Mouse (Mus musculus): ENCODE measurements at regions not wholly inside any gene's neighbourhood (a gene's known extent, or its start where the extent isn't known, plus 50 kb on each side); places are given as distances from the start of the nearest gene placed in this dataset.
A peak's percentile ranks its signal among the peaks of the same experiment; 100 is the strongest.

DNA sequence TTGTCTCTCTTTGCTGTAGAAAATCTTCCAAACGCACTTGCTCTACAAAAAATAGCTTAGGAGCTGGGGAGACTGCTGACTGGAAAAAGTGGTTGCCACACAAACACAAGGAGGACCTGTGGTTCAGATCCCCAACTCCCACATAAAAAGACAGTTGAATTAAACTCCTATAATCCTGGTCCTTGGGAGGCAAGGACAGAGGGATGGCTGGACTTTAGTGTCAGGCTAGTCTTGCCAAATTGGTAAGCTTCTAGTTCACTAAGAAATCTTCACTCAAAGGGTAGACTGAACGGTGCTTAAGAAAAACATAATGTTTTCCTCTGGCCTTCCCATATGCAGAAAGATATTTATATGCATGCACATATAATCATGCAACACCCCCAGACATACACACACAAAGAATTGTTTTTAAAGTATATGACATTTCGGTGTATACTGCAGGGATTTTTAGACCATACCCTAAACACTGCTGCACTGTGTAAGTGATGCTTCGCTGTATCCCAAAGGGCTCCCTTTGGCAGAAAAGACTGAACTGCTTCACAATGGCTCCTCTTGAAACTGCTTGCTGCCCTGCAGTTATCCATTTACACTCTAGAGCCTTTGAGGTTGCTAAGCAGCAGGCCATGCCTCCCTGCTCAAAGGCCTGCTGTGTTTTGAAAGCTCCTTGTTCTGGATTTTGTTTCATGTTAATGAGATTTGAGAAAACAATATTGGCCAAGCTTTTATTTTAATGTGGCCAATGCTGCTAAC, 1299.3 kb downstream of the Zfp704 start:
- Histone ChIP-seq H3K4me2 (ENCODE audit: low read length) (no peak overlapping the region), H3K9ac (ENCODE audit: low read depth, low read length) (no peak overlapping the region), H3K9me3 (ENCODE audit: control insufficient read depth, low read length) (no peaks in the 10 kb centered on the region), H3K36me3 (ENCODE audit: control insufficient read depth, insufficient read depth, low read length) (no peaks in the 10 kb centered on the region), H3K27me3 (replicated peaks; ENCODE audit: control insufficient read depth, insufficient read depth, low read length) (no peaks in the 10 kb centered on the region), H3K27ac (ENCODE audit: low read depth, low read length) (0 out of 2 replicates have a peak overlapping the region, but pooled peaks have one; percentile 12), H3K4me1 (ENCODE audit: control insufficient read depth, insufficient read depth, low read depth, low read length) (no peaks in the 10 kb centered on the region), H3K4me3 (ENCODE audit: low read length) (no peak overlapping the region)
- 27% methylated on average over 4 of the region's 4 CpGs for WGBS
- peak; percentile 98 for ATAC-seq

DNA sequence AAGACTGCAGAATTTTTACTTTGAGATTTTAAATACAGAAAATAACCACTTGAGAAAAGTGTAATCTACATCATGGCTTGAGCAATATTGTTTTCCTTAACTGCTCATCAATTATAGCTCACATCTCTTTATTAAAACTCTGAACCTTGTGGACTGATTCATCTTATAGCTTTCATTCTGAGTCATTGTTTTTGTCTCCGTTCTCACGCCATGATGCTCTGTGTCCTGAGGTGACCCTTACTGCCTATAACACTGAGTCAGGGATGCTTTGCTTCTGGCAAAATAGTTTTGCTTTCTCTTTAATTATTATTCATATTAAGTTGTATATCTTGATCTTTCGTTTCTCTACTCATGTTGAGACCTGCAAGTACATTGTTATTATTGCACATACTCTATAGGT, 1302.6 kb downstream of the Zfp704 start:
- no peaks in the 10 kb centered on the region for H3K27me3 ChIP-seq (replicated peaks; ENCODE audit: control insufficient read depth, insufficient read depth, low read length)
- no peak for ATAC-seq
- H3K9ac ChIP-seq (ENCODE audit: low read depth, low read length) = no peak overlapping the region
- H3K4me2 ChIP-seq (ENCODE audit: low read length) = no peak overlapping the region
- no peaks in the 10 kb centered on the region for H3K36me3 ChIP-seq (ENCODE audit: control insufficient read depth, insufficient read depth, low read length)
- H3K4me3 ChIP-seq (ENCODE audit: low read length) = no peak overlapping the region
- WGBS = 77% methylated on average over 3 of the region's 3 CpGs
- no peaks in the 10 kb centered on the region for H3K9me3 ChIP-seq (ENCODE audit: control insufficient read depth, low read length)
- no peaks in the 10 kb centered on the region for H3K4me1 ChIP-seq (ENCODE audit: control insufficient read depth, insufficient read depth, low read depth, low read length)
- H3K27ac ChIP-seq (ENCODE audit: low read depth, low read length) = no peak overlapping the region

DNA sequence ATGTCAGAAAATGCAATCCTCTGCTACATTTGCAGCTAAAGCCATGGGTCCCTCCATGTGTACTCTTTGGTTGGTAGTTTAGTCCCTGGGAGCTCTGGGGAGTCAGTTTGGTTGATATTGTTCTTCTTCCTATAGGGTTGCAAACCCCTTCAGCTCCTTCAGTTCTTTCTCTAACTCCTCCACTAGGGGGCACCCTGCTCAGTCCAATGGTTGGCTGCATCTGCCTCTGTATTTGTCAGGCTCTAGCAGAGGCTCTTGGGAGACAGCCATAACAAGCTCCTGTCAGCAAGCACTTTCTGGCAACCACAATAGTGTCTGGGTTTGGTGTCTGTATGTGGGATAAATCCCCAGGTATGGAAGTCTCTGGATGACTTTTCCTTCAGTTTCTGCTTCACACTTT, 1305.1 kb downstream of the Zfp704 start:
- no peaks in the 10 kb centered on the region for H3K36me3 ChIP-seq (ENCODE audit: control insufficient read depth, insufficient read depth, low read length)
- no peaks in the 10 kb centered on the region for H3K4me1 ChIP-seq (ENCODE audit: control insufficient read depth, insufficient read depth, low read depth, low read length)
- H3K27me3 ChIP-seq (replicated peaks; ENCODE audit: control insufficient read depth, insufficient read depth, low read length) = no peaks in the 10 kb centered on the region
- H3K9ac ChIP-seq (ENCODE audit: low read depth, low read length) = no peak overlapping the region
- no peaks in the 10 kb centered on the region for H3K9me3 ChIP-seq (ENCODE audit: control insufficient read depth, low read length)
- ATAC-seq = no peak
- no peak overlapping the region for H3K4me2 ChIP-seq (ENCODE audit: low read length)
- no peak overlapping the region for H3K27ac ChIP-seq (ENCODE audit: low read depth, low read length)
- H3K4me3 ChIP-seq (ENCODE audit: low read length) = no peak overlapping the region

DNA sequence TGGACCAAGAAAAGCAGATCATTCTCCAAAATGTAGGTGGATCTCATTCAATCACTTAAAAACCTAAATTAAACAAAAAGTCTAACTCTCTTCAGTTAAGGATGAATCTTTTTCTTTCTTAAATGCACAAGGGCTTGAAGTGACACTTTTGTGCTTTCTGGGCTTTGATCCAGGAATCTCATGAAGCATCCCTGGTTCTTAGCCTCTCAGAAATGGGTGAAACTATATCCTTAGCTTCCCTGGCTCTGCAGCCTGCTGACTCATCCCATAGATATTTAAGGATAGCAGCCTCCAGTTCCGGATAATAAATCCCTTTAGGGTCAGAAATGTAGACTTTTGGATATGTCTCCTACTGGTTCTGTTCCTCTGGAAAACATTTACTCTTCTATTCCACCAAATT, 1316.8 kb downstream of the Zfp704 start:
- Histone ChIP-seq H3K4me3 (ENCODE audit: low read length) (no peak overlapping the region), H3K9me3 (ENCODE audit: control insufficient read depth, low read length) (no peaks in the 10 kb centered on the region), H3K36me3 (ENCODE audit: control insufficient read depth, insufficient read depth, low read length) (no peaks in the 10 kb centered on the region), H3K4me2 (ENCODE audit: low read length) (no peak overlapping the region), H3K27me3 (replicated peaks; ENCODE audit: control insufficient read depth, insufficient read depth, low read length) (no peaks in the 10 kb centered on the region), H3K9ac (ENCODE audit: low read depth, low read length) (no peak overlapping the region), H3K4me1 (ENCODE audit: control insufficient read depth, insufficient read depth, low read depth, low read length) (no peaks in the 10 kb centered on the region), H3K27ac (ENCODE audit: low read depth, low read length) (no peak overlapping the region)
- ATAC-seq = no peak
- 67% methylated on average over 1 of the region's 1 CpGs for WGBS

DNA sequence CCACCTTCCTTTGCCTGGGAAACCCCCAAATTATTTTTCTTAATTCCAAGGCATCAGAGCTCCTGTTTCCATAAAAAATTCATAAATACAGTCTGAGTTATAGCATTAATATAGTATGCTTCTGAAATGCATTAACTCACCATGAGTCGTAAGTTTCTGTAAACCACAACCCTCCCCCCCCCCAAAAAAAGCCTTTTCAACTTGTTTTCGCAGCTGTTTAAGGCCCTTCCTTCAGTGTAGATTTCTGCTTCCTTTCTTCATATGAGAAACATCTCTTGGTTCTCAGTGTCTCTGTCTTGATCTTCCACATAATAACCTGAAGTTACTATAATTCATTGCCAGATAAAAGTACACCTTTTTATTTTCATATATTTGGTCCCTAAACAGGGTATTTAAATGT, 1320.3 kb downstream of the Zfp704 start:
- Histone ChIP-seq H3K9me3 (ENCODE audit: control insufficient read depth, low read length) (no peaks in the 10 kb centered on the region), H3K27ac (ENCODE audit: low read depth, low read length) (no peak overlapping the region), H3K36me3 (ENCODE audit: control insufficient read depth, insufficient read depth, low read length) (no peaks in the 10 kb centered on the region), H3K9ac (ENCODE audit: low read depth, low read length) (no peak overlapping the region), H3K4me3 (ENCODE audit: low read length) (no peak overlapping the region), H3K4me1 (ENCODE audit: control insufficient read depth, insufficient read depth, low read depth, low read length) (no peaks in the 10 kb centered on the region), H3K27me3 (replicated peaks; ENCODE audit: control insufficient read depth, insufficient read depth, low read length) (no peaks in the 10 kb centered on the region), H3K4me2 (ENCODE audit: low read length) (no peak overlapping the region)
- 90% methylated on average over 2 of the region's 2 CpGs for WGBS
- ATAC-seq = no peak

DNA sequence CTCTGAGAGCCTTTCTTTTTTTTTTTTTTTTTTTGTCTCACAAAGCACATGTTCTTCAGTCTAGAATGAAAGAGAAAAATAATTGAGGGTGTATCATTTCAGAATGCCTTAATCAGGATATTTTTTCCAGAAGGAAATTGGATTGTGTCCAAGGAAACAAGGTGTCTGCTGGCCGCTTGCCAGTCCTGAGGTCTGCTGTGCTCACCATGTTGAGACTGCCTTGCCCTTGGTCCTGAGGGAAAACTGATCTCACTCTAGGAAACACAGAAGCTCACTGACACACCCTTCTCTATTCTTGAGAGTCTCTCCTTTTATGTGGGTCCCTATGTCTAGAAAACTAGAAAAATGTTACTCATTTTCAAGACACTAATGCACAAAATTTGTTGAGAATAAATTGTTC, 1321.4 kb downstream of the Zfp704 start:
- Histone ChIP-seq H3K9ac (ENCODE audit: low read depth, low read length) (no peak overlapping the region), H3K4me2 (ENCODE audit: low read length) (no peak overlapping the region), H3K27ac (ENCODE audit: low read depth, low read length) (no peak overlapping the region), H3K27me3 (replicated peaks; ENCODE audit: control insufficient read depth, insufficient read depth, low read length) (no peaks in the 10 kb centered on the region), H3K4me3 (ENCODE audit: low read length) (no peak overlapping the region), H3K9me3 (ENCODE audit: control insufficient read depth, low read length) (no peaks in the 10 kb centered on the region), H3K36me3 (ENCODE audit: control insufficient read depth, insufficient read depth, low read length) (no peaks in the 10 kb centered on the region), H3K4me1 (ENCODE audit: control insufficient read depth, insufficient read depth, low read depth, low read length) (no peaks in the 10 kb centered on the region)
- 77% methylated on average over 1 of the region's 1 CpGs for WGBS
- ATAC-seq = no peak

DNA sequence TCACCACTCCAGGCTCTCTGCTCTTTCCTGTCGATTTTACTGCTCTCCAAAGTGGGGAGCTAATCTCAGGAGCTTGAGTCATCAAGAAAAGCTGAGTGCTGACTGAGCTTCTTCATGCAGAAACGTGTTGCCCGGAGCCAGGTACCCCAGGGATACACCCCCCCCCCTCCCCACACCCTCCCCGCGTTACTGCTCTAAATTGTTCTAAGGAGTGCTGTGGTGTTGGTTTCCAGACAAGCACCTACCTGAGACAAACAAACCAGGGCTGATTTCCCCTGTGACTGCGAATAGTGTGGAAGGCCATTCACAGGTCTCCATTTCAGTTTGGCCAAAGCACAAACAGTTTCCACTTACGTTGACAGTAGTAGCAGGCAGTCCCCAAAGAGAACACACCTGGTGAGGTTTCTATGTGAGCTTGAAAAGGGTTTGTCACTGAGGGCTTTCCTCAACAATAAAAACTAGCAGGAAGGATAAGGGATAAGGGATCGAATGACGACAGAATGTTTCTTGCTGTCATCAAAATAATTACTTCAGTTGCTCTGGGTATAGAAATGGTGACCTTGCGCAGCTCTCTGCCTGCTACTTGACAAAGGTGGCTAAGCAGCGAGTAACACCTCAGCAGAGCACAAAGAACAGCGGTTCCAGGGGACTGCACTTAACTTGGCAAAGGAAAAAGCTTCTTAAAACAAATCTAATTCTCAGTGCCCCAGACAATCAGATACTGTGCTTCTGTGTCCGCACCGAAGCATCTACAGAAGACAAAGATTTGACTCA, 1325.0 kb downstream of the Zfp704 start:
- no peaks in the 10 kb centered on the region for H3K4me1 ChIP-seq (ENCODE audit: control insufficient read depth, insufficient read depth, low read depth, low read length)
- no peaks in the 10 kb centered on the region for H3K27me3 ChIP-seq (replicated peaks; ENCODE audit: control insufficient read depth, insufficient read depth, low read length)
- H3K4me3 ChIP-seq (ENCODE audit: low read length) = no peak overlapping the region
- no peak overlapping the region for H3K27ac ChIP-seq (ENCODE audit: low read depth, low read length)
- H3K4me2 ChIP-seq (ENCODE audit: low read length) = no peak overlapping the region
- no peak overlapping the region for H3K9ac ChIP-seq (ENCODE audit: low read depth, low read length)
- WGBS = 63% methylated on average over 14 of the region's 14 CpGs
- H3K36me3 ChIP-seq (ENCODE audit: control insufficient read depth, insufficient read depth, low read length) = no peaks in the 10 kb centered on the region
- ATAC-seq = peak; percentile 65
- H3K9me3 ChIP-seq (ENCODE audit: control insufficient read depth, low read length) = no peaks in the 10 kb centered on the region

DNA sequence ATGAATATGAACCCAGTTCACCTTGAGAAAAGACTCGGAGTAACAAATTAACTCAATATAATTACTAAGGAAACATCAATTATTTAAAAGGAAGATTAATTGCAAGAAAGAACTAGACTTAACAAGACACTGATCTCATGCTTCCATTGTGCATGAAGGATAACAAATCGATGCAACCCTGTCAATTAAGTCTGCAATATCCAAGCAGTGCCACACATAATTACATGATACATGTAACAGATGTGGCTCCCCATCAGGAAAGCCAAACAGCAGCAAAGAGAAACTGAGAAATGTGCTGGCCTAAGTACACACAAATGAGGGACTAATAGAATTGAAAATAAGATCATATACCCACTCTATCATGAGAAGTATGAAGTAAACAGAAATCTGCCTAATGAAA, 1327.5 kb downstream of the Zfp704 start:
- no peak for ATAC-seq
- WGBS = 47% methylated on average over 2 of the region's 2 CpGs
- Histone ChIP-seq H3K27me3 (replicated peaks; ENCODE audit: control insufficient read depth, insufficient read depth, low read length) (no peaks in the 10 kb centered on the region), H3K9me3 (ENCODE audit: control insufficient read depth, low read length) (no peaks in the 10 kb centered on the region), H3K36me3 (ENCODE audit: control insufficient read depth, insufficient read depth, low read length) (no peaks in the 10 kb centered on the region), H3K9ac (ENCODE audit: low read depth, low read length) (no peak overlapping the region), H3K27ac (ENCODE audit: low read depth, low read length) (no peak overlapping the region), H3K4me1 (ENCODE audit: control insufficient read depth, insufficient read depth, low read depth, low read length) (no peaks in the 10 kb centered on the region), H3K4me2 (ENCODE audit: low read length) (no peak overlapping the region), H3K4me3 (ENCODE audit: low read length) (no peak overlapping the region)

DNA sequence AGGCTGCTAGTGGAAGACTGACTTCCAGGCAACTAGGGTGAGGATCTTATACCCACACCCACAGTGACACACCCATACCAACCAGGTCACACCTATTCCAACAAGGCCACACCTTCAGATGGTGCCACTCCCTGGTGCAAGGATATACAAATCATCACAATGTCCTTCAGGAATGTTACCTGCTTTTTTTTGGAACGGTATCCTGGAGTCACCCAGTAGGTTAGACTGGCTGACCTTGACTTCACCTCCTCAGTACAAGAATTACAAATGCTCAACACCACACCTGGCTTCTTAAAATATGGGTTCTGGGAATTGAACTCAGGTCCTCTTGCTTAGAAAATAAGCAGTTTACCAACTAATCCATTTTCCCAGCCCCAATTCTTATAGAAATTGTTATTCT, 1333.2 kb downstream of the Zfp704 start:
- H3K4me2 ChIP-seq (ENCODE audit: low read length) = no peak overlapping the region
- no peaks in the 10 kb centered on the region for H3K4me1 ChIP-seq (ENCODE audit: control insufficient read depth, insufficient read depth, low read depth, low read length)
- no peak overlapping the region for H3K4me3 ChIP-seq (ENCODE audit: low read length)
- no peak for ATAC-seq
- H3K27me3 ChIP-seq (replicated peaks; ENCODE audit: control insufficient read depth, insufficient read depth, low read length) = no peaks in the 10 kb centered on the region
- no peak overlapping the region for H3K27ac ChIP-seq (ENCODE audit: low read depth, low read length)
- WGBS = 62% methylated on average over 1 of the region's 1 CpGs
- H3K9me3 ChIP-seq (ENCODE audit: control insufficient read depth, low read length) = no peaks in the 10 kb centered on the region
- no peak overlapping the region for H3K9ac ChIP-seq (ENCODE audit: low read depth, low read length)
- H3K36me3 ChIP-seq (ENCODE audit: control insufficient read depth, insufficient read depth, low read length) = no peaks in the 10 kb centered on the region
